Mouse (Mus musculus): Measurements from ENCODE around the gene Ezr. TPM values are rescaled to one million over a fixed set of nuclear protein-coding genes. Genes with fewer than 3 reads are reported as not detected.

Ezr gene
- polyA plus RNA-seq, 1 experiment from 2014 or later = 121 TPM

GRCm38 (mm10) chr17:6744871-6745270 is 37.7 kb downstream of the Ezr start:
- Histone ChIP-seq H3K36me3 (peaks cover 60% of the 10 kb centered on the region), H3K9me3 (no peaks in the 10 kb centered on the region), H3K27ac (no peak overlapping the region), H3K4me1 (peaks cover 72% of the 10 kb centered on the region), H3K4me3 (no peak overlapping the region), H3K27me3 (ENCODE audit: insufficient read depth, poor library complexity, severe bottlenecking) (no peaks in the 10 kb centered on the region)
- peak; percentile 74 for DNase-seq (ENCODE audit: low spot score)
- WGBS = 93% methylated on average over 14 of the region's 14 CpGs

DNA sequence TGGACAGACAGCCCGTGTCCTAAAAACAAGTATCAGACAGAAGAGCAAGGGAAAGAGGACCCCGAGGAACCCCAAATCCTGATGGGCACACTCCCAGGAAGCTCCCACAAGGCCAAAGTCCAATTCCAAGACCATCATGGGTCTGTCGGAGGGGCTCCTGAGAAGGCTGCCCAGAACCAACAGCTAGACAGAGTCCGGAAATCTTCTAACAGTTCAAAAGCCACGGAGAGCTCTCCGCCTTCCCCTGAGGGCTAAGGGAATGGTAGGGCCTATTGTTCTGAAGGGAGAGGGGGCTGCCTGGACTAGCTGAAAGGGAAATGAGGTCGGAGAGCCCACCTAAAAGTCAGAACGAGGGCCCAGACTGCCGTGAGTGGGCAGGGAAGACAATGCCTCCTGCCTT is 38.2 kb downstream of the Ezr start:
- peak; percentile 63 for DNase-seq (ENCODE audit: low spot score)
- Histone ChIP-seq H3K4me1 (peaks cover 73% of the 10 kb centered on the region), H3K36me3 (peaks cover 62% of the 10 kb centered on the region), H3K27ac (peak overlapping the region; percentile 47; the same call in 1 of the 2 replicates), H3K27me3 (ENCODE audit: insufficient read depth, poor library complexity, severe bottlenecking) (no peaks in the 10 kb centered on the region), H3K4me3 (no peak overlapping the region), H3K9me3 (no peaks in the 10 kb centered on the region)
- 65% methylated on average over 9 of the region's 9 CpGs for WGBS

DNA sequence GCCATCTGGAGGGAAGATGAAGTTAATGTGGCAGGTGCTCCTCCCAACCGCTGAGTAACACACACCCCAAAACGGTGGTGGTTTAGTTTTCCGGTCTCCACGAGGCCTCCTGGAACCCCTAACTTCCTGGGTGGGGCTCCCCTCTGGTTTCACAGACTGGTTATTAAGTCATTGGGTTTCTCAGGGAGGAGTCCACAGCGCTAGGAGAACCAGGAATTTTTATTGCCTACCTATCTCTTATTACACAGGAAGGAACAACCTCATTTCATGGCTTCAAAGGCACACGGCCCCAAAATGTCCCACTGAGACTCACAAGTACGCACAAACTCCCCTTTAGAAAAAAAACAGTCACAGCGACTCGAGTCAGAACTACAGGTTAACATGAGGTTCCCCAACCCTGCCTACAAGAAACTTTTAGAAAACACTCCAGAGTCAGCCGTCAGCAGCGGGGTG is 38.8 kb downstream of the Ezr start:
- WGBS = 78% methylated on average over 11 of the region's 11 CpGs
- H3K36me3 ChIP-seq = peaks cover 65% of the 10 kb centered on the region

DNA sequence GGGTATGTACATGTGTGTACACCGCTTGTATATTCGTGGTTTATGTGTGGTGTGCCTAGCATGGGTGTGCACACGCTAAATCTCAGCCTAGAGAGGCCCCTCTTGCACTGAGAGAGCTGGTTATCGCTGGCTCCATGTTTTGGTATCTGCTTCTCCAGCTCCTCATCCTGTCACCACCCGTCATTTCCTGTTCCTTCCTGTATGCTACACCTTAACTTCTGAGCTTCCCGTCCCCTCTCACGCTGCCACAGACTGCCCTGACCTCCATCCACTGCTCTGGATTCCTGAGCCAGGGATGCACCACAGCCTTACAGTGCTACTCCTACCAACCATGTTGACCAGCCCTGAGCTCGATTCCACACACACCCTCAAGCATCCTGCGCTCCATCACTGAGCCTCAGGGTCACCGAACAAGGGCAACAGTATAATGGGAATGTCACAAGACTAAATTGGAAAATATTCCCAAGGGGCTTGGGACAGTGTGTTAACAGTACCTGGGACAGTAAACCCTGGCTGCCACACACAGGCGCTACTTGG is 39.5 kb downstream of the Ezr start:
- peaks cover 60% of the 10 kb centered on the region for H3K4me1 ChIP-seq
- H3K36me3 ChIP-seq = peaks cover 69% of the 10 kb centered on the region
- H3K27me3 ChIP-seq (ENCODE audit: insufficient read depth, poor library complexity, severe bottlenecking) = no peaks in the 10 kb centered on the region
- no peaks in the 10 kb centered on the region for H3K9me3 ChIP-seq
- DNase-seq (ENCODE audit: low spot score) = peak; percentile 73
- peak overlapping the region; percentile 65; the same call in 1 of the 2 replicates for H3K27ac ChIP-seq
- H3K4me3 ChIP-seq = no peak overlapping the region
- 75% methylated on average over 11 of the region's 11 CpGs for whole genome bisulfite sequencing

More for the DNA sequence above, 38.8 kb downstream of the Ezr start:
- peak; percentile 50 for DNase-seq (ENCODE audit: low spot score)
- H3K4me1 ChIP-seq = peaks cover 67% of the 10 kb centered on the region
- H3K27ac ChIP-seq = peak overlapping the region; percentile 47
- H3K4me3 ChIP-seq = no peak overlapping the region
- H3K9me3 ChIP-seq = no peaks in the 10 kb centered on the region
- no peaks in the 10 kb centered on the region for H3K27me3 ChIP-seq (ENCODE audit: insufficient read depth, poor library complexity, severe bottlenecking)

- WGBS = 60% methylated on average over 31 of the region's 33 CpGs
- Histone ChIP-seq H3K4me1 (peaks cover 55% of the 10 kb centered on the region), H3K4me3 (peak overlapping the region; percentile 8), H3K36me3 (peaks cover 76% of the 10 kb centered on the region), H3K27me3 (ENCODE audit: insufficient read depth, poor library complexity, severe bottlenecking) (no peaks in the 10 kb centered on the region), H3K9me3 (no peaks in the 10 kb centered on the region), H3K27ac (peak overlapping the region; percentile 65; the same call in 1 of the 2 replicates)
- DNase-seq (ENCODE audit: low spot score) = peak; percentile 74
Measured at GRCm38 (mm10) chr17:6742083-6743038, 40.2 kb downstream of the Ezr start.

DNA sequence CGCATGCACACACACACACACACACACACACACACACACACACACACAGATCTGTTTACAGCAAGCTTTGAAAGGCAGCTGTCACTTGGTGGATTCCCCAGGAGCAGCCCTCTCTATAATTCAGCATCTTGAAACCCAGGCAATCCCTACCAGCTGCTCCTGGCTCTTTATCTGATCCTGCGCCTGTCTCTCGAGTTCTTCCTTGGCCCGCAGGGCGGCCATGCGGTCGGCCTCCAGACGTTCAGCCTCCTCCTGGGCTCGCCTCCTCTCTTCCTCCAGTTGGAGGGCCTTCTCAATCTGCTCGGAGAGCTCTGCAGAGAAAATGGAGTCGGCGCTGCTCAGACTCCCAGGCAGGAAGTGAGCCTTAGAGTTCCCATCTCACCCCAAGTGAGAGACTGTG is 41.3 kb downstream of the Ezr start:
- WGBS = 79% methylated on average over 12 of the region's 12 CpGs
- Histone ChIP-seq H3K9me3 (no peaks in the 10 kb centered on the region), H3K27ac (peak overlapping the region; percentile 45; the same call in 1 of the 2 replicates), H3K36me3 (peaks cover 68% of the 10 kb centered on the region), H3K4me1 (peaks cover 51% of the 10 kb centered on the region), H3K27me3 (ENCODE audit: insufficient read depth, poor library complexity, severe bottlenecking) (no peaks in the 10 kb centered on the region), H3K4me3 (no peak overlapping the region)
- peak; percentile 63 for DNase-seq (ENCODE audit: low spot score)

- DNase-seq (ENCODE audit: low spot score) = peak; percentile 74
- H3K27ac ChIP-seq = peak overlapping the region; percentile 45; the same call in 1 of the 2 replicates
- H3K4me1 ChIP-seq = peaks cover 51% of the 10 kb centered on the region
- WGBS = 84% methylated on average over 19 of the region's 19 CpGs
- peaks cover 64% of the 10 kb centered on the region for H3K36me3 ChIP-seq
- H3K27me3 ChIP-seq (ENCODE audit: insufficient read depth, poor library complexity, severe bottlenecking) = no peaks in the 10 kb centered on the region
- no peaks in the 10 kb centered on the region for H3K9me3 ChIP-seq
- H3K4me3 ChIP-seq = no peak overlapping the region
Measured at GRCm38 (mm10) chr17:6740331-6741170, 42.0 kb downstream of the Ezr start.

- 87% methylated on average over 15 of the region's 15 CpGs for WGBS
- Histone ChIP-seq H3K4me1 (peaks cover 52% of the 10 kb centered on the region), H3K27ac (peak overlapping the region; percentile 18; the same call in 1 of the 2 replicates), H3K4me3 (no peak overlapping the region), H3K27me3 (ENCODE audit: insufficient read depth, poor library complexity, severe bottlenecking) (no peaks in the 10 kb centered on the region), H3K9me3 (no peaks in the 10 kb centered on the region), H3K36me3 (peaks cover 56% of the 10 kb centered on the region)
- DNase-seq (ENCODE audit: low spot score) = peak; percentile 69
Measured at GRCm38 (mm10) chr17:6739756-6740155, 42.8 kb downstream of the Ezr start.

DNA sequence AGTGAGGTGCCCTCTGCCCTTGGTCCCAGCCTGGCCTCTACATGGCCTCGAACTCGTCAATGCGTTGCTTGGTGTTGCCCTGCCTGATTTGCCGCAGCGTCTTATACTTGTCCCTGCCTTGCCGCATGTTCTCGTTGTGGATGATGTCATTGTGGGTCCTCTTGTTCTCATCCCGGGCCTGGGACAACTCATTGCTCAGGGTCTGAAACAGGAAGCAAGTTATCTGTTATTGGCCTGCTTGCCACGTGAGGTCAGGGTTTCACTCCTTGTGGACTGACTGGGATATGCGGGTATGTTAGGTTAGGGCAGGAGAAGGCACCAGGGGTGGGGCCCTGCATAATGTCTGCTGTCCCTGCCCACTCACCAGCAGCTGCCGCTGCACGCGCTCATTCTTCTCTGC is 43.3 kb downstream of the Ezr start:
- H3K27ac ChIP-seq = no peak overlapping the region
- peaks cover 50% of the 10 kb centered on the region for H3K4me1 ChIP-seq
- H3K4me3 ChIP-seq = no peak overlapping the region
- 86% methylated on average over 13 of the region's 13 CpGs for WGBS
- peak; percentile 74 for DNase-seq (ENCODE audit: low spot score)
- peaks cover 51% of the 10 kb centered on the region for H3K36me3 ChIP-seq
- H3K9me3 ChIP-seq = no peaks in the 10 kb centered on the region
- no peaks in the 10 kb centered on the region for H3K27me3 ChIP-seq (ENCODE audit: insufficient read depth, poor library complexity, severe bottlenecking)

DNA sequence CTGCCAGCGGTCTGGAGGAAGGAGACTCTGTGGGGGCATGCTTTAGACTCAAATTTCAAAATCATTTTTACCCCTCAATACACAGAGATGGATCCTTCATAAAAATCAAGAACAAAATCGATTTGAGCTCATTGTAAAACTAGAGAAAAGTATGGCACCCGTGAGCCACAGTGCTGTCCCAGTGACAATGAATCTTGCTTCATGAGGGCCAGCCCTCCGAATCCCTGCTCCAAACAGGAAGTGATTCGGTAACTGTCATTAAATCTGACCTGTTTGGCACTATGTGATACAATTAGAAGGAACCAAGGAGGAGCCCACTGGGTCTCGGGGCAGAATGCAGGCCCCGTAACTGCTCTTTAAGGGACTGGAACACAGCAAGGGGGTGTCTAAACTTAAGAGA is 43.7 kb downstream of the Ezr start:
- no peaks in the 10 kb centered on the region for H3K27me3 ChIP-seq (ENCODE audit: insufficient read depth, poor library complexity, severe bottlenecking)
- H3K27ac ChIP-seq = no peak overlapping the region
- H3K4me3 ChIP-seq = no peak overlapping the region
- no peaks in the 10 kb centered on the region for H3K9me3 ChIP-seq
- DNase-seq (ENCODE audit: low spot score) = peak; percentile 62
- H3K36me3 ChIP-seq = peaks cover 51% of the 10 kb centered on the region
- peaks cover 49% of the 10 kb centered on the region for H3K4me1 ChIP-seq
- 85% methylated on average over 7 of the region's 7 CpGs for WGBS

- peaks cover 49% of the 10 kb centered on the region for H3K36me3 ChIP-seq
- H3K27me3 ChIP-seq (ENCODE audit: insufficient read depth, poor library complexity, severe bottlenecking) = no peaks in the 10 kb centered on the region
- no peak overlapping the region for H3K4me3 ChIP-seq
- H3K9me3 ChIP-seq = no peaks in the 10 kb centered on the region
- no peak overlapping the region for H3K27ac ChIP-seq
- peaks cover 35% of the 10 kb centered on the region for H3K4me1 ChIP-seq
- WGBS = 77% methylated on average over 12 of the region's 12 CpGs
- peak; percentile 66 for DNase-seq (ENCODE audit: low spot score)
Measured at GRCm38 (mm10) chr17:6737273-6737997, 45.1 kb downstream of the Ezr start.

Measured in heart, embryonic 10.5 days (tissue).